Mouse (Mus musculus) CH12.LX (cell line): ENCODE data around the gene Tmem44. TPM values are rescaled to one million over a fixed set of nuclear protein-coding genes. Genes with fewer than 3 reads are reported as not detected.
A peak's percentile ranks its signal among the peaks of the same experiment; 100 is the strongest.

ENCODE experiments used
- DNase-seq: peaks from one replicate; pipeline ENCODE4 v3.0.0-alpha.2; 2013; ENCODE audit errors: extremely low read depth
- H3K27ac ChIP-seq: 2 replicates; pipeline ENCODE4 v1.5.1; 2012; ENCODE audit warnings: low read depth, mild to moderate bottlenecking, control low read depth, moderate library complexity; ENCODE audit not compliant: insufficient read depth
- H3K27me3 ChIP-seq: replicated peaks from 2 replicates; pipeline ENCODE3; 2012; ENCODE audit warnings: inconsistent platforms
- H3K36me3 ChIP-seq, 2 experiments: replicated peaks in 1 of 2; 2 replicates each; pipeline versions ENCODE3 to v1.6.1; 2012; ENCODE audit warnings: inconsistent platforms in 1 of 2, low read length in 1 of 2, mild to moderate bottlenecking in 1 of 2, mixed read lengths in 1 of 2, moderate library complexity in 1 of 2; ENCODE audit not compliant: control insufficient read depth in 1 of 2, insufficient read depth in 1 of 2
- H3K4me1 ChIP-seq, 2 experiments: 2 replicates each; pipeline ENCODE4 v1.6.1; 2012; ENCODE audit warnings: inconsistent platforms in 1 of 2, moderate library complexity in 1 of 2; ENCODE audit not compliant: insufficient read depth in 2 of 2, control insufficient read depth in 1 of 2
- H3K4me2 ChIP-seq: 2 replicates; pipeline ENCODE4 v1.6.1; 2012; ENCODE audit warnings: low read depth, mild to moderate bottlenecking, control low read depth; ENCODE audit not compliant: poor library complexity, insufficient read depth, severe bottlenecking
- H3K4me3 ChIP-seq, 3 experiments: fragments of 150-350 bp in 1 of 3; sonication (generic) in 1 of 3; replicated peaks in 1 of 3; 2 replicates each; pipeline versions ENCODE3 to v1.5.1; 2011 to 2012; ENCODE audit warnings: low read depth in 2 of 3, low read length in 2 of 3, mild to moderate bottlenecking in 2 of 3, moderate library complexity in 2 of 3, control low read depth in 1 of 3, improper control_type of control experiment in 1 of 3, inconsistent platforms in 1 of 3, mixed read lengths in 1 of 3; ENCODE audit not compliant: poor library complexity in 1 of 3
- H3K79me2 ChIP-seq: replicated peaks from 2 replicates; pipeline ENCODE4 v1.6.1; 2012; ENCODE audit warnings: mild to moderate bottlenecking, moderate library complexity; ENCODE audit not compliant: control insufficient read depth, poor library complexity, insufficient read depth, severe bottlenecking; ENCODE audit errors: extremely low read depth
- H3K9ac ChIP-seq: 2 replicates; pipeline ENCODE4 v1.6.1; 2012; ENCODE audit warnings: low read depth, mild to moderate bottlenecking, control low read depth, moderate library complexity; ENCODE audit not compliant: insufficient read depth
- H3K9me3 ChIP-seq: replicated peaks from 2 replicates; pipeline ENCODE3; 2012; ENCODE audit warnings: low read length, inconsistent platforms, mixed read lengths
- BHLHE40 ChIP-seq: IDR thresholded peaks from 2 replicates; pipeline ENCODE4 v1.6.1; 2011; ENCODE audit warnings: mild to moderate bottlenecking, low read depth, low read length, improper control_type of control experiment
- CHD1 ChIP-seq: IDR thresholded peaks from 2 replicates; pipeline ENCODE4 v1.6.1; 2012; ENCODE audit warnings: low read depth, low read length, improper control_type of control experiment, inconsistent platforms
- CHD2 ChIP-seq: IDR thresholded peaks from 2 replicates; pipeline ENCODE4 v1.6.1; 2011; ENCODE audit warnings: low read length, improper control_type of control experiment
- CTCF ChIP-seq, 2 experiments: IDR thresholded peaks in 1 of 2; conservative IDR thresholded peaks in 1 of 2; 2 replicates each; pipeline ENCODE4 v1.5.1; 2011 to 2012; ENCODE audit warnings: low read depth in 2 of 2, low read length in 2 of 2, improper control_type of control experiment in 1 of 2, inconsistent platforms in 1 of 2, mild to moderate bottlenecking in 1 of 2, moderate library complexity in 1 of 2
- ELF1 ChIP-seq: IDR thresholded peaks from 2 replicates; pipeline ENCODE4 v1.6.1; 2014; ENCODE audit warnings: low read depth, mild to moderate bottlenecking, inconsistent platforms, low read length, improper control_type of control experiment
- ETS1 ChIP-seq: conservative IDR thresholded peaks from 2 replicates; pipeline ENCODE4 v1.6.1; 2012; ENCODE audit warnings: low read depth, mild to moderate bottlenecking, inconsistent platforms, low read length, improper control_type of control experiment, moderate library complexity
- IRF4 ChIP-seq: IDR thresholded peaks from 2 replicates; pipeline ENCODE4 v1.6.1; 2014; ENCODE audit warnings: low read depth, mild to moderate bottlenecking, inconsistent platforms, low read length, improper control_type of control experiment
- JUND ChIP-seq: conservative IDR thresholded peaks from 2 replicates; pipeline ENCODE4 v1.6.1; 2011; ENCODE audit warnings: low read depth, low read length, improper control_type of control experiment
- KAT2A ChIP-seq: IDR thresholded peaks from 2 replicates; pipeline ENCODE4 v1.6.1; 2012; ENCODE audit warnings: low read length, improper control_type of control experiment, inconsistent platforms; ENCODE audit not compliant: insufficient replicate concordance
- MAFK ChIP-seq: IDR thresholded peaks from 2 replicates; pipeline ENCODE4 v1.6.1; 2011; ENCODE audit warnings: low read length, improper control_type of control experiment; ENCODE audit not compliant: insufficient replicate concordance
- MAZ ChIP-seq: IDR thresholded peaks from 2 replicates; pipeline ENCODE4 v1.6.1; 2012; ENCODE audit warnings: low read depth, mild to moderate bottlenecking, inconsistent platforms, low read length, improper control_type of control experiment, moderate library complexity
- MEF2A ChIP-seq: IDR thresholded peaks from 2 replicates; pipeline ENCODE4 v1.6.1; 2014; ENCODE audit warnings: low read depth, mild to moderate bottlenecking, inconsistent platforms, low read length, improper control_type of control experiment, borderline replicate concordance
- MXI1 ChIP-seq: IDR thresholded peaks from 2 replicates; pipeline ENCODE4 v1.6.1; 2011; ENCODE audit warnings: mild to moderate bottlenecking, low read depth, low read length, improper control_type of control experiment
- MYC ChIP-seq: IDR thresholded peaks from 2 replicates; pipeline ENCODE4 v1.6.1; 2011; ENCODE audit warnings: low read depth, mild to moderate bottlenecking, improper control_type of control experiment, low read length
- NRF1 ChIP-seq: IDR thresholded peaks from 2 replicates; pipeline ENCODE4 v1.6.1; 2014; ENCODE audit warnings: low read depth, mild to moderate bottlenecking, inconsistent platforms, low read length, improper control_type of control experiment, moderate library complexity
- POLR2AphosphoS2 ChIP-seq: IDR thresholded peaks from 2 replicates; pipeline ENCODE4 v1.6.1; 2011; ENCODE audit warnings: low read depth, low read length, improper control_type of control experiment
- RAD21 ChIP-seq: IDR thresholded peaks from 2 replicates; pipeline ENCODE4 v1.6.1; 2011; ENCODE audit warnings: low read depth, mild to moderate bottlenecking, low read length, improper control_type of control experiment, moderate library complexity
- SIN3A ChIP-seq: IDR thresholded peaks from 2 replicates; pipeline ENCODE4 v1.6.1; 2012; ENCODE audit warnings: low read length, improper control_type of control experiment, inconsistent platforms
- SMC3 ChIP-seq: IDR thresholded peaks from 2 replicates; pipeline ENCODE4 v1.6.1; 2011; ENCODE audit warnings: low read depth, low read length, improper control_type of control experiment
- TCF12 ChIP-seq: IDR thresholded peaks from 2 replicates; pipeline ENCODE4 v1.6.1; 2014; ENCODE audit warnings: low read depth, mild to moderate bottlenecking, inconsistent platforms, low read length, improper control_type of control experiment
- USF1 ChIP-seq: IDR thresholded peaks from 2 replicates; pipeline ENCODE4 v1.6.1; 2014; ENCODE audit warnings: low read depth, mild to moderate bottlenecking, inconsistent platforms, low read length, improper control_type of control experiment
- USF2 ChIP-seq: conservative IDR thresholded peaks from 2 replicates; pipeline ENCODE4 v1.6.1; 2011; ENCODE audit warnings: low read depth, low read length, improper control_type of control experiment
- ZC3H11A ChIP-seq: IDR thresholded peaks from 2 replicates; pipeline ENCODE4 v1.6.1; 2012; ENCODE audit warnings: low read depth, mild to moderate bottlenecking, inconsistent platforms, low read length, improper control_type of control experiment
- ZMIZ1 ChIP-seq: IDR thresholded peaks from 2 replicates; pipeline ENCODE4 v1.6.1; 2012; ENCODE audit warnings: low read depth, mild to moderate bottlenecking, inconsistent platforms, low read length, improper control_type of control experiment
- ZNF384 ChIP-seq: IDR thresholded peaks from 2 replicates; pipeline ENCODE4 v1.6.1; 2012; ENCODE audit warnings: low read depth, low read length, improper control_type of control experiment, inconsistent platforms
- dilution Hi-C: fragments of 300-500 bp; cut with MboI; formaldehyde crosslinking; loops from 2 replicates; pipeline ENCODE4 v1.14.3; 2020; ENCODE audit warnings: low sequenced_read_pairs; ENCODE audit not compliant: extremely low pct_unique_long_range_greater_than_20kb, extremely low pct_ligation_motif_present
- in situ Hi-C: fragments of 300-500 bp; cut with MboI; formaldehyde crosslinking; loops from 3 replicates; pipeline ENCODE4 v1.14.3; 2019; ENCODE audit warnings: low sequenced_read_pairs, low pct_ligation_motif_present, low pct_unique_long_range_greater_than_20kb, mixed read lengths
- polyA plus RNA-seq: library from polyadenylated mRNA; unstranded; fragments of >175 nt; gene quantifications from 2 replicates; pipeline ENCODE4 v1.2.1, GENCODE M21; 2012; ENCODE audit warnings: low read depth; ENCODE audit not compliant: insufficient read length
- total RNA-seq, 2 experiments: library from RNA; depleted of rRNA; stranded (reverse); fragments of 300-350 nt in 1 of 2; fragments of >200 nt in 1 of 2; gene quantifications; 2 replicates each; pipeline ENCODE4 v1.2.3; 2012 to 2014

Tmem44 gene
- total and polyA plus RNA-seq, 3 experiments: 0.16 to 0.70 (median 0.51) TPM

DNA sequence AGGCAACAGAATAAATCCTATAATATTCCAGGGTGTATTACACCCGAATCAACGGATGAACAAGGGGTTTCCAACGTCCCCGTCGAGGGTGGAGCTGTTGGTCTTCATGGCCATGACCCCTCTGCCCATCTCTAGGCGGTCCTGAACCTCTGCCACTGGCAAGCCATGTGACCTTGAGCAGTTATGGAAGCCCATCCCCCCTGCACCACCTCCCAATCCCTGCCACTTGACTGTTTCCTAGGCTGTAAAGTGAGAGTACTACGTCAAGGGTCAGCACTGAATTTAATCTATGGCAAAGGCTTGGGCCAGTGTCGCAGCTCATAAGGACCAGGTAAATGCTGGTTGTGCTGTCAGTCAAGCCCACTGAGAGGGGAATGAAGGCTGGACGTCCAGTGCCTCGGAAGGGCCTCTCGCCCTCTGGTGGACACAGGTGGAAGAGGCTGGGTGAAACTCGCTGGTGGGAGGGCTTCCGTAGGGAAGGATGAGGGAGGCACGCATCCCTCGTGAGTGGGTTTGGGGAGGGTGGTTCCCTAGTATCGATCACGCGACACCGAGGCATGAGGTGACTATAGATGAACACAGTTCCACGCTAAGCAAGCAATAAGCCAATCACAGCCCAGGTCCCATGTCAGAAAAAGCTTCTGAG, 18.8 kb downstream of the Tmem44 start:
- H3K27me3 ChIP-seq: peaks cover 4% of the 10 kb centered on the region
- in situ Hi-C loops (no loop called here), dilution Hi-C loops (no loop called here)
- no peak overlapping the region for H3K9ac ChIP-seq
- H3K4me3 ChIP-seq: no peak overlapping the region
- H3K79me2 ChIP-seq: no peaks in the 10 kb centered on the region
- peak overlapping the region; percentile 65 for H3K4me2 ChIP-seq
- no peaks in the 10 kb centered on the region for H3K36me3 ChIP-seq
- H3K4me1 ChIP-seq: peaks cover 8 to 21% of the 10 kb centered on the region in 2 experiments
- H3K9me3 ChIP-seq: no peaks in the 10 kb centered on the region
- DNase-seq: peak; percentile 32
- no peak overlapping the region for H3K27ac ChIP-seq
- TF ChIP-seq RAD21 (peak; percentile 47), ZMIZ1 (no peak), USF1 (peak; percentile 7; the same call in 1 of the 2 replicates), MAFK (no peak), MYC (0 out of 2 replicates have a peak, but pooled peaks have one; percentile 50), MAZ (peak; percentile 73; the same call in 1 of the 2 replicates), POLR2AphosphoS2 (no peak), NRF1 (0 out of 2 replicates have a peak, but pooled peaks have one; percentile 20), ELF1 (peak; percentile 52; the same call in 1 of the 2 replicates), MEF2A (peak; percentile 34; the same call in 1 of the 2 replicates), SIN3A (0 out of 2 replicates have a peak, but pooled peaks have one; percentile 34), ETS1 (0 out of 2 replicates have a peak, but pooled peaks have one; percentile 7), ZNF384 (no peak), JUND (no peak), SMC3 (peak; percentile 66), BHLHE40 (peak; percentile 74), USF2 (no peak), TCF12 (peak; percentile 38; the same call in 1 of the 2 replicates), KAT2A (no peak), CHD2 (peak; percentile 42; the same call in 1 of the 2 replicates), CTCF (conservative IDR thresholded peaks at IDR 0.05 in 1 of 2, IDR thresholded peaks at IDR 0.05 in 1 of 2; ENCODE audit: low read depth in 2 of 2, low read length in 2 of 2) (peak; percentile 81 to 89), IRF4 (peak; percentile 30; the same call in 1 of the 2 replicates), MXI1 (peak; percentile 35; the same call in 1 of the 2 replicates), ZC3H11A (no peak), CHD1 (no peak)
- TF ChIP-seq, all 38 proteins: peak for 16
